Mouse (Mus musculus) bone marrow, adult 2 months (tissue): ENCODE data around the gene Fkbp7.

Source experiments
- CTCF ChIP-seq: fragments of 200-500 bp; IDR thresholded peaks from 2 replicates; pipeline ENCODE4 v1.5.1; 2011; ENCODE audit warnings: low read length, control low read depth; ENCODE audit not compliant: control insufficient read depth, insufficient read depth
- POLR2A ChIP-seq: fragments of 200-500 bp; IDR thresholded peaks from 2 replicates; pipeline ENCODE4 v1.6.1; 2011; ENCODE audit warnings: low read depth, mild to moderate bottlenecking, control low read depth, low read length, borderline replicate concordance; ENCODE audit not compliant: control insufficient read depth

DNA sequence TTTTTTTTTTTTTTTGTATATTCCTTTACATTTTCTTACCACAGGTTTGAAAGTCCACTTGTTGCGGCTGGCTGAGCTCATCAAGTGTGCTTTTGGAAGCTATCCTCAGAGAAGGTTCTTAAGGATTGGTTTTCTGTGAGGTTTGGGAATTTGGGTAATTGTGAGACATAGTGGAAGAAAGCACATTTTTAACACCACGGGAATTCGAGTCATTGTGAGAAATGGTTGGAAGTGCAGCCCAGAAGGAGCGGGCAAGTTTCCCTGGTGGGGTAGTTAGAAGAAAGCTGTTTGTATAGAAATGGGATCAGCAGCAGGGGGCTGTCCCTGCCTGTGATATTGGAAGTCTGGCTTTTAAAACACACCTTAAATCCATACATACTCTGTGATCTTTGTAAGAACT is 3.0 kb upstream of the Fkbp7 start:
- TF ChIP-seq POLR2A (no peak), CTCF (no peak)
